ENCODE assay signal across 1 mouse cellular context in the genomic region with DNA sequence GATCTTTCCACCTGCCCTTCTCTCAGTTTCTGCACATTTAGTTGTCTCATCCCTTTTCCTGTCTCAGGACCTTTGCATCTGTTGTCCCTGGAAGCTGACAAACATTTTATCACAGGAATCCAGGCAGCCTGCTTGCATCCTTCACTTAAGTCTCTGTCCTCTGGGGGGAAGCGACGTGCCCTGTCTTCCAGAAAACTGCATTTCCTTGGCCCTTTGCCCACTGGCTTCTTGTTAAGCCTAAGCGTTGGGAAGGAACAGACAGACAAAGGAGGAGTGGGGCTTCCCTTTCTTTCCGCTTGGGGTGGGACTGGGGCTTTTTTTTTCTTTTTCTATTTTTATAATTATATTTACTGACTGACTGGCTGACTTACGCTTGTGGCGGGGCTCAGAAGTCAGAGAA.
TF ChIP-seq lines count a peak whose summit lies in the region.

No protein-coding gene starts in this region.

TF ChIP-seq in MEL, 35 proteins besides CTCF, POLR2A, EP300 and RAD21 (continued from another document):
- TF ChIP-seq MAX (IDR thresholded peaks at IDR 0.05; ENCODE audit: low read length) (no peak), ETS1 (IDR thresholded peaks at IDR 0.05; ENCODE audit: low read depth, low read length) (no peak), USF2 (IDR thresholded peaks at IDR 0.05; ENCODE audit: borderline replicate concordance in 1 of 2, insufficient read depth in 1 of 2, low read depth in 1 of 2, low read length in 2 of 2) (no peak), ELF1 (IDR thresholded peaks at IDR 0.05; ENCODE audit: low read depth, low read length) (no peak), GABPA (IDR thresholded peaks at IDR 0.05; ENCODE audit: low read depth, low read length) (no peak), MAZ (IDR thresholded peaks at IDR 0.05; ENCODE audit: low read depth, low read length) (no peak), ZNF384 (IDR thresholded peaks at IDR 0.05; ENCODE audit: low read depth, low read length) (no peak), GATA1 (IDR thresholded peaks at IDR 0.05; ENCODE audit: low read depth, low read length) (no peak), TAL1 (IDR thresholded peaks at IDR 0.05; ENCODE audit: low read length) (no peak), ZC3H11A (IDR thresholded peaks at IDR 0.05; ENCODE audit: low read depth, low read length) (no peak), KAT2A (conservative IDR thresholded peaks at IDR 0.05; ENCODE audit: low read depth, low read length) (no peak)
